Mouse (Mus musculus) thymus, postnatal 10 days (tissue): Measurements from ENCODE around the gene Aplp1.
A peak's percentile ranks its signal among the peaks of the same experiment; 100 is the strongest.

Source experiments
- DNase-seq, 2 experiments: peaks; one replicate each; pipeline ENCODE4 v3.0.0; 2021; ENCODE audit warnings: low spot score in 2 of 2

The Aplp1 gene

GRCm38 (mm10) chr7:30450241-30450640 is 4.9 kb upstream of the Aplp1 start:
- no peak for DNase-seq

GRCm38 (mm10) chr7:30444154-30444970 is 973 bp downstream of the Aplp1 start:
- DNase-seq, result no peak

DNA sequence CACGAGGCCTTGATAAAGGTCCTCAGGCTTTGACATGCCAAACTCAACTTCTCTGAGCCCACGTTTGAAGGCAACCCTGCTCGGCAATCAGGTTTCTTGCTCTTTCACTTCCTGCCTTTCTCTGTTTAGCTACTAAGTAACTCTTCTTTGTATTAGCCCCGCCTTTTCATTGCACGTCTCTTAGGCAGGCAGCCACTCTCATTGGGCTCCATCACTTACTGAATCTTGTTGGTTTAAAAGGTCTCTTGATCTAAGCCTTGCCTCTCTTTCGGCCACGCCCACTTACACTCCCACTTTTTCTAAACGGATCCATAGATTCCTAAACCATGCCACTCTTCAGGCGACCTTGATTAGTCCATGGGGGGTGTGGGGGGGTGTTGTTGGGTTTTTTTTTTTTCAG is 1.6 kb downstream of the Aplp1 start:
- DNase-seq, result no peak

DNA sequence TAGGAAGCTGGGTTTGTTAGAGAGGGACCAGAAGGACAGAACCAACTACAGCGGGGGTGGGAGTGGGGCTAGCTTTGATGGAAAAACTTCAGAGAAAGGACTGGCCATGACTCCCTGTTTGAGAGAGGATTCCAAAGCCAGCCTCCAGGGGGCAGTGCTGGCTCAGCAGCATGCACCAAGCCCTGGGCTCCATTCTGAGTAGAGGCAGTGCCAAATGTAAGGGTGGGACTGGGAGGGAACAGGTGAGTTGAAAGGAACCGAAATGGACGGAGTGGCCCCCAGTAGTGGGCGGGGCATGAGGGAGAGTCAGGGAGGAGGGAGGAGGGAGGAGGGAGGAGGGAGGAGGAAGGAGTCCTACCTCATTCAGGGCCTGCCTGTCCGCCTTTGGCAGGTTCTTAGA is 4.6 kb downstream of the Aplp1 start:
- DNase-seq, result peak in 1 of 2 experiments; percentile 57

GRCm38 (mm10) chr7:30439734-30440133 is 5.6 kb downstream of the Aplp1 start:
- no peak for DNase-seq

DNA sequence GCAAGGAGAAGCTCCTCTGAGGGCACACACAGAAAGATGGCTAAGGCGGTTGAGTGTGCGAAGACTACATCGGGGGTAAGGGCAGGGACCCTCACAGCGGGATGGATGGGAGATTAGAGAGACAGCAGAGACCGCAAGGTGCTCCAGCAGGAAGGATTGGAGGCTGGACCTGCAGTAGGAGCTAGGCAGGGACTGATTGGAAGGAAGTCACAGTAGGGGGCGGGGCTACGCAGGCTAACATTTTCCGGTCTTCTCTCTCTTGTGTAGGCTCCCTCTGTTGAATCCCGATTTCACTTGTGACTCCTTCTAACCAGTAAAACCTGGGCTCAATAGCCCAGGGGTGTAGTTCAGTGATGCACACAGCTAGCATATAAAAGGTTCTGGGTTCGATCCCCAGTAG is 8.5 kb downstream of the Aplp1 start:
- DNase-seq, result no peak

DNA sequence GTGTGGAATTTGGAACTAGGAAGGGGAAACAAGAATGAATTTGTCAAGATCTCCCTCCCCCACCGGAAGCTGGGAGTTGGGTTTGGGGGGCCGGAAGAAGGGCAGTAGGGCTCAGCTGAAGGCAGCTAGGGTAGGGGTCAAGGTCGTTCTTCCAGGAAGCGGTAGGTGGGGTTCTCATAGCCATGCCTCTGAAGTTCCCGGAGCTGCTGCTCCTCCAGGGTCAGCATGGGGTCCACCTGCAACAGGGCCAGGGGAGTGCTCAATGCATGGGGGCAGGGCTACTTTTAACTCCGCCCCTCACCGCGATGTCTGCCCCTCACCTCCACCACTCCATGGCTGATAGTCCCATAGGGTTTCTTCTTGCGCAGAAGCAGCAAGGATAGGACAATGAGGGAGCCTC is 10.2 kb downstream of the Aplp1 start:
- DNase-seq, result no peak

GRCm38 (mm10) chr7:30434701-30435100 is 10.6 kb downstream of the Aplp1 start:
- no peak for DNase-seq

GRCm38 (mm10) chr7:30434238-30434637 is 11.1 kb downstream of the Aplp1 start:
- peak in 1 of 2 experiments; percentile 43 for DNase-seq

DNA sequence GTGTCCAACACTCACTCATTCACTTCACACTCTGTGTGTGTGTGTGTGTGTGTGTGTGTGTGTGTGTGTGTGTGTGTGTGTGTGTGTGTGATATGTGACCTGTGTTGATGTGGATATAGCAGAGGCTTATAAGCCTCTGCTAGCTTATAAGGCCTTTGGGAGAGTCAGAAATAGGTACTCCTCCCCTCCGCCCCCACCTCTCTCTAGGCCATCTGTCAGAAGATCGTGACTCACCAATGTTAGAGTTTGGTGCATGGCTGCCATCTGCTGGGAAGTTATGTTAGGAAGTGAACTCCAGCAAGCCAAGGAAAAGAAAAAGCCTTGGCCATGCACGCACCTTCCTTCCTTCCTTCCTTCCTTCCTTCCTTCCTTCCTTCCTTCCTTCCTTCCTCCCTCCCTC is 13.5 kb downstream of the Aplp1 start:
- DNase-seq, result peak; percentile 49 to 70

DNA sequence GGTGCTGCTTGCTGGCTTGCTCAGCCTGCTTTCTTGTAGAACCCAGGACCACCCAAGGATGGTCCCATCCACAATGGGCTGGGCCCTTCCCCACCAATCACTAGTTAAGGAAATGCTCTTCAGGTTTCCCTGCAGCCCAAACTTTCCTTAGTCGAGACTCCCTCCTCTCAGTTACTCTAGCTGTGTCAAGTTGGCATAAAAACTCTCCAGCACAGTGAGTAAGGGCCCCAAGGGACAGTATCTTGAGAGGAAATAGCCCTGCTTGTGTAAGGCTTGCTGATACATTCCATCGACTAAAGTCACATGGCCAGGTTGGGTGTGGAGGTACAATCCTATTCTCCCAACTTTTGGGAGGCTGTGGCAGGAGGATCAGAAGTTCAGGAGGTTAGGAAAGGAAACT is 15.1 kb downstream of the Aplp1 start:
- DNase-seq, result no peak

DNA sequence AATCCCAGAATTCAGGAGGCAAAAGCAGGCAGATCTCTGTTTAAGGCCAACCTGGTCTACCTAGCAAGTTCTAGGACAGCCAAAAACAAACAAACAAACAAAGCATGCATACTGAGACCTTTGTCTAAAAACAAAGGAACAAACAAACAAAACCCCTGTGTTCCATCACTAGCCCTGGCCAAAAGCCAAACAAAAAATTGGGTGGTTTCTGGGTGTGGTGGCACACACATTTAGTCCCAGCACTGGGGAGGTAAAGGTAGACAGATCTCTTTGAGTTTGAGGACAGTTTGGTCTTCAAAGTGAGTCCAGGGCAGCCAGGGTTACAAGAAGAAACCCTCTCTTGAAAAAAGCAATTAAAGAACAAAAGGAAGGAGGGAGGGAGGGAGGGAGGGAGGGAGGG is 16.0 kb downstream of the Aplp1 start:
- no peak for DNase-seq

DNA sequence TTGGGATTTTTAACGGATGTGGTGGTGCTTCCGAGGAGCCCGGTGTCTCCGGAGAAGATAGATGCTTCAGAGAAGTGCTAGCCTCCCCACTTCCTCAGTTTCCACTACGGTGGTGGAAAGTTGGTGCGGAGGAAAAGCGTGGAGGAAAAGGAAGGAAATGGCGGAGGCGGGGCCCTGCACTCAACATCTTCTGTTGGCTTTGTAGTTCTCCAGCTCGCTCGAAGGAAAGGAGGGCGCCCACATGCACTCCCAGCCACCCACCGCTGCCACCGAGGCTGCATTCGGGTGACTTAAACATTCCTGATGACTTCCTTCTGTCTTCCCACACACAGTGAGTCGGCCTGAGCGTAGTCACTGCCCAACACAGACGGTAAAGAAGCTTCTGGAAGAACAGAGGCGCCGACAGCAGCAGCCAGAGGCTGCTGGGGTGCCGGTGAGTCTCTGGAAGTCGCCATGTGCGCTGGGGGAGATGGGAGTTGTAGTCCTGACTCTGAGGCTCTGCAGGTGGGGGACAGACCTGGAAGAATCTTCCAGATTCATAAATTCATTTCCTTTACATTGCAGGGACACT is 22.2 kb downstream of the Aplp1 start:
- peak; percentile 52 to 56 for DNase-seq

- DNase-seq, result peak in 1 of 2 experiments; percentile 29
Measured at GRCm38 (mm10) chr7:30422560-30422959, 22.8 kb downstream of the Aplp1 start.

- peak; percentile 93 to 95 for DNase-seq
Measured at GRCm38 (mm10) chr7:30421890-30422435, 23.4 kb downstream of the Aplp1 start.

- DNase-seq, result peak; percentile 88 to 91
Measured at GRCm38 (mm10) chr7:30421175-30421889, 24.0 kb downstream of the Aplp1 start, which contains the start of gene Nfkbid. Gene Nfkbid (plus strand): TSS chr7:30421732.

DNA sequence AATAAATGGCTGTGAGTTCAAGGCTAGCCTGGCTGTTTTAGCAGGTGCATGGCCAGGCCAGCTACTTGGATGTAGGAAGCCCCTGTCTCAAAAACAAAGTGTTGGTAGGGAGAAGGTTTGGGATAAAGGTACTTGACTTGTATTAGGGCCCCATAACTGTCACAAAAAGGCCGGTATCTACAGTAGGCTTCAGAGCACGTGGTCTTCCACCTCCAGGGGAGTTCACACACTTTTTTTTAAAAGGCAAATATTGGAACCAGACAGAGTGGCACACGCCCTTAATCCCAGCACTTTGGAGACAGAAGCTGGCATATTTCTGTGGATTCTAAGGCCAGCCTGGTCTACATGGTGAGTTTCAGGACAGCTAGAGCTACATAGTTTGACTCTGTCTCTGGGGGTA is 24.7 kb downstream of the Aplp1 start:
- DNase-seq, result no peak

DNA sequence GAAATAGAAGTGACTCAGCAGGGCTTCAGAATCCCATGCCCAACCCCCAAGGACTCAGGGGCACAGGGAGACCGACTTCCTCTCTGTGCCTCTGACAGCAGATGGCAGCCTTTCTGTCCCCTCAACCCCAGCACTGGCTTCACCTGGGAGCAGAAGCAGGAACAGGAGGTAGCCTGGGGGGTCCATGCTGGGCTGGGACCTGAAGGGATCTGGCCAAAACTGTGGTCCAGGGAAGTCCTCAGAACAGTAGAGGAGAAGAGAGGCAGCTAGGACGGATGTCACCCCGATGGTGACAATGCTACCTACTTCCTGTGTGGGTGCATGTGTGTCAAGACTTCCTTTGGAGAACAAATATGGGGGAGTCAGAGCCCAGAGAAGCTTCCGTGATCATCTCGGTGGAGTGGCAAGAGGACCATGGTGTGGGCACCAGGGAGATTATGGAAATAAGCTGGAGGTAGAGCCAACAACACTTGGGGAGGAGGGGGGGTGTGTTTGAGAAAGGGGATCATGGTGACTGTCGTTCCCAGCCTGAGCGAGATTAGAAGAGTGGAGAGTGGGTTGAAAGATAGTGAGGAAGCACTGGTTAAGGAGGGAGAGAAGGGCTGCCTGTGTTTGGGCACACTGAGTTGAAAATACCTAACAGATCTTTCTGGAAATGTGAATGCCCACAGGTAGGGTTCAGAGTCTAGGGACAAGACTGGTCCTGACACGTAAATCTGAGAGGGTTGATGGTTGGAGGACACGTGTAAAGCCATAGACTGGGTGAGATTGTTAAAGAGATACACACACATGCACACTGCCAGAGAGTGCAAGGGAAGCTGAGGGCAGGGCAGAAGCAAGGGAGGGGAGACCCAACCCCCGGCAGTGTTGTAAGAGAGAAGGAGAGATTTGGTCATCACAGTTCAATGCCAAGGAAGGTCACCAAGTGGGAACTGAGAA is 25.5 kb downstream of the Aplp1 start, which contains the start of gene Hcst:
Gene Hcst (minus strand): TSS at position 294 of the 939 bp plus-strand sequence.
- DNase-seq, result peak; percentile 51 to 52

DNA sequence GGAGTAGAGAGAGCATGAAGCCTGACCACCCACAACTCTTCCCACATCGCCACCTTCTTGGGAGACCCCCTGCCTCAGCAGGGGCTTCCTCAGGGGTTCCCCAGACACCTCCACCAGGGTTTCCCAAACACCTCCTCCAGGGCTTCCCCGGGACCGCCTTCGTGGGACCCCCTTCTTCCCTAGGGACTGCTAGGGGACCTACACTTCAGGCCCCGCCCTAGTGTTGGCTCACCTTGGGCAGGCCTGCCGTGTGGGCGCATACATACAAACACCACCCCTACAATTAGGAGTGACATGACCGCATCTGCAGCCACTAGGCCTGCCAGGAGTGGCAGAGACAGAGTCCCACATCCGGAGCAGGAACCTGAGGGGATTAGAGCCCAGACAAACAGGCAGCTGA is 27.5 kb downstream of the Aplp1 start:
- peak; percentile 47 for DNase-seq

- no peak for DNase-seq
Measured at GRCm38 (mm10) chr7:30413596-30413995, 31.7 kb downstream of the Aplp1 start, which contains the start of gene Tyrobp. Gene Tyrobp (plus strand): TSS chr7:30413760.

DNA sequence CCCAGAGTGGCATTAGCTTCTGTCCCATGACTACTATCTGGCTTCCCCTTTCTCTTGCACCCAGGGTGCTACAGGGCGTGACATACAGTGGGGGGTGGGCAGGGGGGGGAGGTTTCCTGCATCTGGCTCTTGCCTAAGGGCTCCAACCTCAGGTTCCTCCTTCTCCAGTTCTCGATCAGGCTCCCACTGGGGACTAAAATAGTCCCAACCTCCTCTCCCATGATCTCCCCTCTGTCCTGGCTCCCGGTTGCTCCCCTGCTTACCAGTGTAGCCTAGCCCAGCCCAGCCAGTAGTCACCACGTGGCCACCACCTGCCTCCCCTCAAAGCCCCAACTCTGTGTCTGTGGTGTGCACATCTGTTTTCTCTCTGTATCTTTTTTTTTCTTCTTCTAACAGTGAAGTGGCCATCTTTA is 32.6 kb downstream of the Aplp1 start:
- DNase-seq, result peak; percentile 32 to 51
